Mouse (Mus musculus): ENCODE data around the gene Nwd1. TPM values are rescaled to one million over a fixed set of nuclear protein-coding genes. Genes with fewer than 3 reads are reported as not detected.

Gene Nwd1
- polyA plus RNA-seq, 1 experiment from 2014 or later: 0.02 TPM

DNA sequence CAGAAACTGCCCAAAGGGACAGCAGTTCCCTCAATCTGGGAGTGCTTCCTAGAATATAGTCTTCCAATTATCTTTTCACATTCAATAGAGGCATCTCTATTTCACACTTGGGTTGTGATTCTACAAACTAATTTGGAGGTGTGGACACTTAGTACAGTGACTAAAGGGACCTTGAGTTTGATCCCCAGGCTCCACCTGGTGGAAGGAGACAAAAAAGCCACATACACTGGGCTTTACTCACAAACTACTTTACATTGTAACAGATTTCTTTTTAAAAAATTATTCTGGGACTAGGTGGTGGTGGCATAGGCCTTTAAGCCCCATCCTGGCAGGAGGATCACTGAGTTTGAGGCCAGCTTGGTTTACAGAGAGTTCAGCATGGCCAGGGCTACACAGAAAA is 111.8 kb downstream of the Nwd1 start:
- H3K27ac ChIP-seq (replicated peaks): no peak overlapping the region
- H3K4me2 ChIP-seq (replicated peaks; ENCODE audit: low read depth): no peak overlapping the region
- TF ChIP-seq CTCF (IDR thresholded peaks at IDR 0.05; ENCODE audit: low read depth) (peak; percentile 51), EP300 (optimal IDR thresholded peaks at IDR 0.05) (no peak)
- no peak overlapping the region for H3K9ac ChIP-seq (ENCODE audit: low read length)
- H3K9me3 ChIP-seq (ENCODE audit: control insufficient read depth, low read length): no peaks in the 10 kb centered on the region
- no peak overlapping the region for H3K4me3 ChIP-seq (ENCODE audit: low read depth, low read length)
- ATAC-seq (ENCODE audit: low FRiP score, low TSS enrichment) (no peak), DNase-seq (ENCODE audit: low spot score) (peak; percentile 6)
- no peaks in the 10 kb centered on the region for H3K27me3 ChIP-seq (ENCODE audit: control insufficient read depth, insufficient read depth, low read length)
- H3K36me3 ChIP-seq (ENCODE audit: control insufficient read depth, insufficient read depth, low read length): peaks cover 21% of the 10 kb centered on the region
- H3K4me1 ChIP-seq (replicated peaks; ENCODE audit: control insufficient read depth, insufficient read depth): no peaks in the 10 kb centered on the region

DNA sequence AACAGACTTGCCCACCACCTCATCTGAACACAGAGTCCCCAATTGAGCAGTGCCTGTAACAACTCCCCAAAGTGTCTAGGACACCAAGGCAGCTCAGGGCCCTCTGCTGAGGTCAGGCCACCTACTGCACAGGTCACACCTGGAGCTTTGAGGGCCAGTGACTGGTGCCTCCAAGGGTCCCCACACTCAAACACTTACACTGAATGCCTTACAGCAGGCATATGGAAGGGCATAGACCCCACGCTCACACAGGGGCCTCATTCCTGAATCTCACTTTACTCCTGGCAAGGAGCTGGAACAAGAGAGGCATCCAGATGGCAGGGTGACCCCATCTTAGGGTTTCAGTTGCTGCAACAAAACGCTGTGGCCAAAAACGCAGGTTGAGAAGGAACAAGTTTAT is 113.7 kb downstream of the Nwd1 start:
- Histone ChIP-seq H3K4me1 (replicated peaks; ENCODE audit: control insufficient read depth, insufficient read depth) (no peaks in the 10 kb centered on the region), H3K9ac (ENCODE audit: low read length) (no peak overlapping the region), H3K4me3 (ENCODE audit: low read depth, low read length) (no peak overlapping the region), H3K9me3 (ENCODE audit: control insufficient read depth, low read length) (no peaks in the 10 kb centered on the region), H3K4me2 (replicated peaks; ENCODE audit: low read depth) (no peak overlapping the region), H3K36me3 (ENCODE audit: control insufficient read depth, insufficient read depth, low read length) (peaks cover 14% of the 10 kb centered on the region), H3K27me3 (ENCODE audit: control insufficient read depth, insufficient read depth, low read length) (no peaks in the 10 kb centered on the region), H3K27ac (replicated peaks) (no peak overlapping the region)
- TF ChIP-seq CTCF (IDR thresholded peaks at IDR 0.05; ENCODE audit: low read depth) (no peak), EP300 (optimal IDR thresholded peaks at IDR 0.05) (no peak)
- DNase-seq (ENCODE audit: low spot score) (no peak), ATAC-seq (ENCODE audit: low FRiP score, low TSS enrichment) (no peak)
- WGBS: 87% methylated on average over 3 of the region's 3 CpGs

DNA sequence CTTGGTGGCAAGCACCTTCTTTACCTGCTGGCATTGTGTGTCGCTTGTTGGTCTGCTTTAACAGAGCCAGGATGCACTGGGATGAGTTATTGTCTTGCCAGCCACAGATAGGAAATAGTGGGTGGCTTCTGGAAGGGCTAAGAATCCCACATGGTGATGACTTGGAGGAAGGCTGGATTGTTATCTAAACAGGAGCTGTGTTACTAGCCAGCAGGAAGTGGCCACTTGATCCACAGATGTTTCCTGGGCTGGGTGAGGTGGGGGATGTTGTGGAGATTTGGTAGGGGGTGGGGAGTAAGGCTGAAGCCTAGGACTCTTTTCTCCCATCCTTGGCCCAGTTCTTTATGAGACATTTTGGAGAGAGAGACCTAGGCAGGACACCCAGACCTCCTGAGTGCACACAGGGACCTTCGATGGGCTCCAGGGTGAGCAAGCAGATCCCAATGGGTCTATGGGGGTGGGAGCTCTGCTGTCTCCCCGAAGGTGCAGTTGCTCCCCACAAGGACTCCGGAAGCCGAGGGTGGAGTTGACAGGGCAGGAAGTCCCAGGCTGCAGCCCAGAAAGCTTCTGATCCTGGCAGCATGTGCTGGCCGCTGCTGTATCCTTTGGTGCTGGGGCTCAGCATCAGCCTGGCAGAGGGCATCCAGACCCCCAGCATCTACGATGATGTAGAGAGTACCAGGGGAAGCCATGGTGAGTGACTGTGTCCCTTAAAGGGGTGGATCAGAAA is 115.0 kb downstream of the Nwd1 start, which contains the start of gene F2rl3:
Gene F2rl3, plus strand, starts transcription at position 559 of the 730 bp plus-strand sequence.
- DNase-seq (ENCODE audit: low spot score) (peak; percentile 11), ATAC-seq (ENCODE audit: low FRiP score, low TSS enrichment) (no peak)
- TF ChIP-seq CTCF (IDR thresholded peaks at IDR 0.05; ENCODE audit: low read depth) (no peak), EP300 (optimal IDR thresholded peaks at IDR 0.05) (no peak)
- no peak within 1 kb of the TSS for H3K4me2 ChIP-seq (replicated peaks; ENCODE audit: low read depth)
- no peaks in the 10 kb centered on the region for H3K9me3 ChIP-seq (ENCODE audit: control insufficient read depth, low read length)
- WGBS: 69% methylated on average over 7 of the region's 7 CpGs
- no peak within 1 kb of the TSS for H3K9ac ChIP-seq (ENCODE audit: low read length)
- H3K27ac ChIP-seq (replicated peaks): no peak within 1 kb of the TSS; the same call in 1 of the 2 replicates
- H3K36me3 ChIP-seq (ENCODE audit: control insufficient read depth, insufficient read depth, low read length): peaks cover 10% of the 10 kb centered on the region
- H3K27me3 ChIP-seq (ENCODE audit: control insufficient read depth, insufficient read depth, low read length): no peaks in the 10 kb centered on the region
- no peaks in the 10 kb centered on the region for H3K4me1 ChIP-seq (replicated peaks; ENCODE audit: control insufficient read depth, insufficient read depth)
- H3K4me3 ChIP-seq (ENCODE audit: low read depth, low read length): no peak within 1 kb of the TSS

DNA sequence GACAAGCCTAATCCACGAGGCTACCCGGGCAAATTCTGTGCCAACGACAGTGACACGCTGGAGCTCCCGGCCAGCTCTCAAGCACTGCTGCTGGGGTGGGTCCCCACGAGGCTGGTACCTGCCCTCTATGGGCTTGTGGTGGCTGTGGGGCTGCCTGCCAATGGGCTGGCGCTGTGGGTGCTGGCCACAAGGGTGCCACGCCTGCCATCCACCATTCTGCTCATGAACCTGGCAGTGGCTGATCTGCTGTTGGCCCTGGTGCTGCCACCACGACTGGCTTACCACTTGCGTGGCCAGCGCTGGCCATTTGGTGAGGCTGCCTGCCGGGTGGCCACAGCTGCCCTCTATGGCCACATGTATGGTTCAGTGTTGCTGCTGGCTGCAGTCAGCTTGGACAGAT is 115.8 kb downstream of the Nwd1 start:
- no peak overlapping the region for H3K4me2 ChIP-seq (replicated peaks; ENCODE audit: low read depth)
- TF ChIP-seq CTCF (IDR thresholded peaks at IDR 0.05; ENCODE audit: low read depth) (no peak), EP300 (optimal IDR thresholded peaks at IDR 0.05) (no peak)
- no peaks in the 10 kb centered on the region for H3K27me3 ChIP-seq (ENCODE audit: control insufficient read depth, insufficient read depth, low read length)

DNA sequence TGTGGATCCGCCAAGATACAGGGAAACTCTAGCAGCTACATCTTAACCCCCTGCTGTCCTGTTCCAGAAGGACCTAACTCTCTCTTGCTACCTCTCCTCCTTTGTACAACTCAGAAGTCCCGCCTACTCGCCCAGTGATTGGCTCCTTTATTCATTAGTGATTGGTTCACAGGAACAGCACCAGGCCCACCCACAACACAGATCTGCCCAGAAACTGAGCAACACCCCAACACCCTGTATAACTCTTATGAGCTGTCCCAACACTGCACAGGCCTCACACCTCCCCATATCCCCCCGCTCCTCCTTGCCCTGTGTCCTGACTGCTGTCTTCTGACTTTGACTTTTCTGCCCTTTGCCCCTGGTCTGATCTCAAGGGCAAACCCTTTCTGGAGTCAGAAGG is 119.2 kb downstream of the Nwd1 start:
- Histone ChIP-seq H3K9ac (ENCODE audit: low read length) (no peak overlapping the region), H3K27me3 (ENCODE audit: control insufficient read depth, insufficient read depth, low read length) (no peaks in the 10 kb centered on the region), H3K36me3 (ENCODE audit: control insufficient read depth, insufficient read depth, low read length) (no peaks in the 10 kb centered on the region), H3K9me3 (ENCODE audit: control insufficient read depth, low read length) (no peaks in the 10 kb centered on the region), H3K4me3 (ENCODE audit: low read depth, low read length) (no peak overlapping the region), H3K4me1 (replicated peaks; ENCODE audit: control insufficient read depth, insufficient read depth) (no peaks in the 10 kb centered on the region), H3K27ac (replicated peaks) (no peak overlapping the region), H3K4me2 (replicated peaks; ENCODE audit: low read depth) (no peak overlapping the region)
- no peak for ATAC-seq (ENCODE audit: low FRiP score, low TSS enrichment)
- TF ChIP-seq EP300 (optimal IDR thresholded peaks at IDR 0.05): no peak
- no peak for TF ChIP-seq CTCF (IDR thresholded peaks at IDR 0.05; ENCODE audit: low read depth)
- peak; percentile 11 for DNase-seq (ENCODE audit: low spot score)
- WGBS: 77% methylated on average over 4 of the region's 4 CpGs

More for the DNA sequence above, 115.8 kb downstream of the Nwd1 start:
- 84% methylated on average over 12 of the region's 12 CpGs for WGBS
- Histone ChIP-seq H3K27ac (replicated peaks) (no peak overlapping the region; the same call in 1 of the 2 replicates), H3K4me3 (ENCODE audit: low read depth, low read length) (no peak overlapping the region), H3K4me1 (replicated peaks; ENCODE audit: control insufficient read depth, insufficient read depth) (no peaks in the 10 kb centered on the region), H3K9me3 (ENCODE audit: control insufficient read depth, low read length) (no peaks in the 10 kb centered on the region), H3K36me3 (ENCODE audit: control insufficient read depth, insufficient read depth, low read length) (peaks cover 2% of the 10 kb centered on the region; the same call in 1 of the 2 replicates), H3K9ac (ENCODE audit: low read length) (no peak overlapping the region)
- peak; percentile 12 for DNase-seq (ENCODE audit: low spot score)
- no peak for ATAC-seq (ENCODE audit: low FRiP score, low TSS enrichment)

DNA sequence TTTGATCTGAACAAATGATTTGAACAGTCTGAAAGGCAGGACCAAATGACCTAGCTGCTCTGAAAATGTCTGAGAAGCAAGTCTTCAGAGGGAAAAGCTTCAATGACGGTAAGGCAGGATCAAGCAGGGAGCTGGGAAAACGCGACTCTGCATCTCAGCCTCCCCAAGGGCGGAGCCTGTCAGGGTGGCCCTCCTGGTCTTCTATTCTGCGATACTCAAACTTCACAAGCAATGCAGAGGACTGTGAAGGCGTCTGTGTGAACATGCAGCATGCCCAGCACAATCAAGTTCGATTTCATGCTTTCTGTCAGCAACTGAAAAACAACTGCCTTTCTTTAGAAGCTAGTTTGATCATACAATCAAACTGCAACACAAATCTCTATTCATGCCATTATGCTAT is 120.3 kb downstream of the Nwd1 start:
- TF ChIP-seq CTCF (IDR thresholded peaks at IDR 0.05; ENCODE audit: low read depth) (no peak), EP300 (optimal IDR thresholded peaks at IDR 0.05) (no peak)
- H3K4me2 ChIP-seq (replicated peaks; ENCODE audit: low read depth): no peak overlapping the region
- DNase-seq (ENCODE audit: low spot score) (peak; percentile 12), ATAC-seq (ENCODE audit: low FRiP score, low TSS enrichment) (no peak)
- no peak overlapping the region for H3K9ac ChIP-seq (ENCODE audit: low read length)
- no peaks in the 10 kb centered on the region for H3K9me3 ChIP-seq (ENCODE audit: control insufficient read depth, low read length)
- H3K4me1 ChIP-seq (replicated peaks; ENCODE audit: control insufficient read depth, insufficient read depth): no peaks in the 10 kb centered on the region
- WGBS: 26% methylated on average over 7 of the region's 7 CpGs
- H3K4me3 ChIP-seq (ENCODE audit: low read depth, low read length): no peak overlapping the region
- no peaks in the 10 kb centered on the region for H3K27me3 ChIP-seq (ENCODE audit: control insufficient read depth, insufficient read depth, low read length)
- H3K27ac ChIP-seq (replicated peaks): no peak overlapping the region
- H3K36me3 ChIP-seq (ENCODE audit: control insufficient read depth, insufficient read depth, low read length): no peaks in the 10 kb centered on the region

Small RNAs within 50 kb of the gene (microRNA-seq; reads per million reads assigned to microRNA genes)
- gene Gm26237: not detected

Other genes with a start within 250 kb of the Nwd1 start
- 20.7 and 23.5 TPM in 2 replicates for gene Eps15l1, start 225.3 kb upstream of the Nwd1 start, polyA plus RNA-seq (2015; fragmentation: Nextera tagmentation; extraction: Ambion mirVana)
- 5.4 TPM in 2 replicates for gene Calr3, start 202.8 kb upstream of the Nwd1 start, polyA plus RNA-seq (2015; fragmentation: Nextera tagmentation; extraction: Ambion mirVana)
- 4.2 and 5.4 TPM in 2 replicates for gene 1700030K09Rik, start 202.8 kb upstream of the Nwd1 start, polyA plus RNA-seq (2015; fragmentation: Nextera tagmentation; extraction: Ambion mirVana)
- gene Cherp, start 171.5 kb upstream of the Nwd1 start, polyA plus RNA-seq (2015; fragmentation: Nextera tagmentation; extraction: Ambion mirVana): 15.6 and 19.2 TPM in 2 replicates
- gene Slc35e1, start 154.1 kb upstream of the Nwd1 start, polyA plus RNA-seq (2015; fragmentation: Nextera tagmentation; extraction: Ambion mirVana): 8.5 TPM in 2 replicates
- gene Med26, start 98.4 kb upstream of the Nwd1 start, polyA plus RNA-seq (2015; fragmentation: Nextera tagmentation; extraction: Ambion mirVana): 7.1 and 7.4 TPM in 2 replicates
- 117 and 118 TPM in 2 replicates for gene Smim7, start 75.6 kb upstream of the Nwd1 start, polyA plus RNA-seq (2015; fragmentation: Nextera tagmentation; extraction: Ambion mirVana)
- 12.5 and 14.4 TPM in 2 replicates for gene Tmem38a, start 74.7 kb upstream of the Nwd1 start, polyA plus RNA-seq (2015; fragmentation: Nextera tagmentation; extraction: Ambion mirVana)
- gene Sin3b, start 76.6 kb downstream of the Nwd1 start, polyA plus RNA-seq (2015; fragmentation: Nextera tagmentation; extraction: Ambion mirVana): 188 and 197 TPM in 2 replicates
- gene F2rl3, start 115.2 kb downstream of the Nwd1 start, polyA plus RNA-seq (2015; fragmentation: Nextera tagmentation; extraction: Ambion mirVana): 1.4 and 1.6 TPM in 2 replicates

All from stomach, postnatal 0 days (tissue).